Mouse (Mus musculus) hindbrain, embryonic 10.5 days (tissue): ENCODE measurements around the gene Tnik. TPM values are rescaled to one million over a fixed set of nuclear protein-coding genes. Genes with fewer than 3 reads are reported as not detected.
A peak's percentile ranks its signal among the peaks of the same experiment; 100 is the strongest.

Experiments
- DNase-seq: peaks from one replicate; pipeline ENCODE4 v3.0.0-alpha.2; 2017; ENCODE audit warnings: low spot score
- H3K27ac ChIP-seq: fragments of 300-500 bp; sonication (generic); 2 replicates; pipeline ENCODE4 v1.5.1; 2016; ENCODE audit warnings: mild to moderate bottlenecking, moderate library complexity
- H3K27me3 ChIP-seq: fragments of 300-500 bp; sonication (generic); 2 replicates; pipeline ENCODE4 v1.6.1; 2016; ENCODE audit warnings: mild to moderate bottlenecking; ENCODE audit not compliant: poor library complexity, insufficient read depth, severe bottlenecking
- H3K36me3 ChIP-seq: fragments of 300-500 bp; sonication (generic); 2 replicates; pipeline ENCODE4 v1.6.1; 2016; ENCODE audit warnings: mild to moderate bottlenecking, moderate library complexity
- H3K4me1 ChIP-seq: fragments of 300-500 bp; sonication (generic); replicated peaks from 2 replicates; pipeline ENCODE4 v1.6.1; 2016; ENCODE audit warnings: mild to moderate bottlenecking
- H3K4me3 ChIP-seq: fragments of 300-500 bp; sonication (generic); 2 replicates; pipeline ENCODE4 v1.5.1; 2016; ENCODE audit warnings: mild to moderate bottlenecking, moderate library complexity
- H3K9me3 ChIP-seq: fragments of 300-500 bp; sonication (generic); 2 replicates; pipeline ENCODE4 v1.6.1; 2016; ENCODE audit warnings: mild to moderate bottlenecking, moderate library complexity
- WGBS: fragments of 180-500 bp; shearing (Covaris S2); methylation state at CpG from one replicate; pipeline ENCODE4 v1.1.7; 2016; 5-methylcytosine and 5-hydroxymethylcytosine counted together
- polyA plus RNA-seq: library from polyadenylated mRNA; unstranded; fragments of >200 nt; fragmentation: Nextera tagmentation; extraction: Ambion mirVana; gene quantifications from 2 replicates; pipeline ENCODE4 v1.2.1, GENCODE M21; 2016

Gene Tnik
- polyA plus RNA-seq, result 14.2 and 16.3 TPM in 2 replicates

DNA sequence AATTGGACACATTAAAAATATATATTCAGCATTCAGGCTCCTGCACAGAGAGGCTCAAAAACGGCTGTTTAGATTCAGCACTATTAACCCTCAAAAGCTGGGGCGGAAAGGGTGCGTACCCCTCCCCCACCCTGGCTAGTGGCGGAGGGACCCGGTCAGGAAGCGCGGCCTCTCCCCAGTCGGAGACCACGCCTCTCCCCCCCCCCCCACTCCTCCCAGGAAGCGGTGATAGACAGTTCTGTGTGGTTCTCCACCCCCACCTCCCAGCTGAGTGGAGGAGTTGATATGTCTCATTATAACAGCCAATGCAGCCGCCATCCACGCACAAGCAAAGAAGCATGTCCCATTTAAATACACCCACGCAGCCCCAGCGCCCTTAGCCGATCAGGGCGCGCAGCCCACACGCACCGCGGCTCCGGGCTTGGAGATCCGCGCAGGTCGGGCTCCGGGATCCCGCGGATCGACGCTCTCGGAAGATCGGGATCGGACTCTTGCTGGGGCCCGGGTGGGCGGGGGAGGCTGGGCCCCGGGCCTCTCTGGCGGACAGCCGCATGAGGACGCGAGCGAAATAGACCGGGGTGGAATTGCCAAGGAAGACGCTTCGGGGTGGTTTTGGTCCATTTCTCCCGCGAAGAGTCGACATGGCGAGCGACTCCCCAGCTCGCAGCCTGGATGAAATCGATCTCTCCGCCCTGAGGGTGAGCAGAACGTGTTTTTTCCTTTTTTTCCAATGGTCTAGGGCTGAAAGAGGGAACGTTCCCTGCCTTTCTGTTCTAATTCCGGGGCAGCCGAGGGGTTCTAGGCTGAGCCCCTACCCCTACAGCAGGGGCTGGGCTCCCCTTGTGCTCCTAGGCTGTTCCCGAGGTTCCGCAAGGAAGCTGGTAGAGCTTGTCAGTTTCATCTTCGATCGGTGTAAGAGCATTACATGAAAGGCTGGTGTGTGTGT, at the start of gene Tnik:
Gene Tnik, plus strand, starts transcription at position 213 of the 946 bp plus-strand sequence.
- H3K27ac ChIP-seq, result peak within 1 kb of the TSS; percentile 85
- H3K9me3 ChIP-seq, result no peaks in the 10 kb centered on the region
- under 1% methylated on average over 59 of the region's 59 CpGs for WGBS
- no peaks in the 10 kb centered on the region for H3K36me3 ChIP-seq
- DNase-seq, result peak; percentile 87
- peak within 1 kb of the TSS; percentile 69 for H3K4me3 ChIP-seq
- peaks cover 41% of the 10 kb centered on the region for H3K27me3 ChIP-seq
- H3K4me1 ChIP-seq, result peaks cover 50% of the 10 kb centered on the region

DNA sequence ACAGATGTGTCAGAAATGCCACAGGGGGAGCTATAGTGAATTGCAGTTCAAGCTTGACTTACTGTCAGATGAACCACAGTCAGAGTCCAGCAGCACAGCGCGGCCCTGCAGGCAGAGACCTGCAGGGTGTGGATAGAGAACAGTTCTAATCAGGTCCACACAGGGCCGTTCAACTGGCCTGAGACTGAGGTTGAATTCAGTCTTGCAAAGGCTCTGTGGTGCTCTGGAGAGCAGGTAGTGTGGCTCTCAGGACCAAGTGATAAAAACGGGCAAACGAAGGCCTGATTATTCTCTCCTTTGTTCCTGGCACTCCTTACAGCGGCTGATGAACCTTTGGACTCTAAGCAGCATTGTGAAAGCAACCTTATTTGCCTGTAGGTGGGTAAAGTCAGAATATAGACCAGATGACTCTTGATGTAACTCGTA, 48.1 kb upstream of the Tnik start:
- no peaks in the 10 kb centered on the region for H3K4me1 ChIP-seq
- H3K9me3 ChIP-seq, result no peaks in the 10 kb centered on the region
- no peak overlapping the region for H3K4me3 ChIP-seq
- no peak overlapping the region for H3K27ac ChIP-seq
- H3K36me3 ChIP-seq, result no peaks in the 10 kb centered on the region
- no peak for DNase-seq
- WGBS, result 82% methylated on average over 7 of the region's 7 CpGs
- no peaks in the 10 kb centered on the region for H3K27me3 ChIP-seq

DNA sequence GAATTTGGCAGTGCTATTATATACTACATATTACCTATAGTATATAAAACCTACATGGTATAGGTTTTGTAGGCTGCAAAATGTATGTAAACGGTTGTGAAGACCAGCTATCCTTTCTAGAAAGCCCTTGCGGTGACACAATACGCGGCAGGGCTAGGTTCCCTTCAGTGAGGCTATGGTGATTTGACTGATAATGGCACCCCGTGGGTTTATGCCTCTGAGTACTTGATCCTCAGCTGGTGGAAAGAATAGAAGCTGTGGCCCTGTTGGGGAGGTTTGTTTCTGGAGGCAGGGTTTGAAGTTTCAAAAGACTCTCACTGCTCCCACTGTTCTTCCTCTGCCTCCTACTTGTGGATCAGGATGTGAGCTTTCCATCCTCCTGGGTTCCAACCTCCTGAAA, 46.0 kb upstream of the Tnik start:
- DNase-seq, result no peak
- 21% methylated on average over 5 of the region's 5 CpGs for WGBS
- no peaks in the 10 kb centered on the region for H3K9me3 ChIP-seq

DNA sequence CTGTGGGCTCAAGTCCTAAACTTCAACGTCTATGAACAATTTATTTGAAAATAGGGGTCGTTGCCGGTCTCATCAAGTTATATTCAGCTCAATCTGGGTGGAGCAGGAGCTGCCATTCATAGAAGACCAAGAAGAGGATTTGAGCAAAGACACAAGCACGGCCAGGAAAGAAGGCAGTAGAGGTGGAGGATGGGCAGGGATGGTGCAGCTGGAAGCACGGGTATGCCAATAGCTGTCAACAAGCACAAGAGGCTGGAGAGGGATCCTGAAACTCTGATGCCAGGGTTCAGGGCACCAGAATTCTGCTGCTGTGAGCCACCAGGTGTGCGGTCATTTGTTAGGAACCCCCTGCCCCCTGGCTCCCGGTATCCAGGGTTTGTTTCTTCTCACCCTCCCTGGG, 43.5 kb upstream of the Tnik start:
- DNase-seq, result no peak
- WGBS, result 88% methylated on average over 7 of the region's 7 CpGs
- peaks cover 8% of the 10 kb centered on the region for H3K4me1 ChIP-seq
- H3K27me3 ChIP-seq, result no peaks in the 10 kb centered on the region
- H3K9me3 ChIP-seq, result no peaks in the 10 kb centered on the region
- H3K27ac ChIP-seq, result no peak overlapping the region
- H3K4me3 ChIP-seq, result no peak overlapping the region
- no peaks in the 10 kb centered on the region for H3K36me3 ChIP-seq

More for the DNA sequence above, 46.0 kb upstream of the Tnik start:
- H3K36me3 ChIP-seq, result no peaks in the 10 kb centered on the region
- H3K27ac ChIP-seq, result no peak overlapping the region
- no peaks in the 10 kb centered on the region for H3K27me3 ChIP-seq
- H3K4me3 ChIP-seq, result no peak overlapping the region
- no peaks in the 10 kb centered on the region for H3K4me1 ChIP-seq

DNA sequence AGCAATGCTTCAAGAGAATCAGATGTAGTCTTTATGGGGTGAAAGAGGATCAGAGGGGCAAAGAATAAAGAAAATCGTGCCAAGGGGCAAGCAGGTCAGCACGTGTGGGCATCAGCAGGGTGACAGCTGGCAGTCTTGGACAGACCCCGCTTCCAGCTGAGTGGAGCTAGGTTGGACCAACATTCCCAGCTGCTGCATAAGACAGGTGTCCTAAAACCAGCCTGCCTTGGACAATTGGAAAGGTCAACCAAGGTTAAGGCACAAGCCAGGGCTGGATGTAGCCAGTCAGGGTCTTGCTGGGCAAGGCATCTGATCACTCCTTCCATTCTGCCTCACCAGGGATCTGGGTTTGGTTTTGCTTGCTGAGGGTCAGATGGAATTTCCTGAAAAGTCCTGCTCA, 43.0 kb upstream of the Tnik start:
- Histone ChIP-seq H3K4me3 (no peak overlapping the region), H3K36me3 (no peaks in the 10 kb centered on the region), H3K27me3 (no peaks in the 10 kb centered on the region), H3K4me1 (peaks cover 12% of the 10 kb centered on the region), H3K9me3 (no peaks in the 10 kb centered on the region), H3K27ac (no peak overlapping the region)
- DNase-seq, result no peak
- 78% methylated on average over 3 of the region's 3 CpGs for WGBS

DNA sequence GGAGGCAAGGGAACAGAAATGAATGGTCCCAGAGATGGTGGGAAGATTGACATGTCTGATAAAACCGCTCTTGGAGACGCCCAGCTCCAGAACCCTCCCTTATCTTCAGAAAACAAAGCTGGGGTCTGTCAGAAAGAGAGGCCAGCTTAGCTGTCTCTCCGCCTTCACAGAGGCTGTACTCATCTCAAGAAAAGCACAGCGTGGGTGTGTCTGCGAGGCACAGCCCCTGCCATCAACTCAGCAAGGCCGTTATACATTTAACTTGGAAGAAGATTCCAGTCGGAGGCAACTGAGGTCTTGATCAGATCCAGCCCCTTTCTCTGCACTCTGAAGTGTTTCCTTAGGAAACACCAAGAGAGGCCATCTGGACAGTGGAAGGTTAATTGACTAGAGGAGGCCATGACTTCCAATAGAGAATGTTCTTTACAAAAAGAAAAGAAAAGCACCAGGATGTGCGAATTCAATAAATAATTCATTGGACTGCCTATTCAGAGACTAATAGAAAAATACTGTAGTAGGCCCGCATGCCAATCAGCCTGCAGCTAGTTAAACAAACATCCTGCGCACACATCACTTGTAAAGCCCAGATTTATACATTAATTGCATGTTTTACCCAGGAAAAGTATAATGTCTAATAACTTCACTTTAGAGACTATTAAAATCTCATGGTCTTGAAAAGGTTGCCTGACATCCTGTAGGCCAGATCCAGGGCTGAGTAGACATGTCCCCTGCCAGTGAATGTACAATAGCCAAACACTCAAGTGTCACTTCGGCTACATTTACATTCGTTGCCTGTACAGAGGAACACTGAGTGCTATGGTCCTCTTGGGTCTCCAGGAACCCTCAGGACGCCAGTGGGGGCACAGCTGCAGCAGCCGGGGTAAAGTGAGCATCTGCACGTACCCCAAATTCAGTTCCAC, 38.3 kb upstream of the Tnik start:
- Histone ChIP-seq H3K4me1 (peaks cover 22% of the 10 kb centered on the region), H3K36me3 (no peaks in the 10 kb centered on the region), H3K27ac (peak overlapping the region; percentile 78), H3K27me3 (no peaks in the 10 kb centered on the region), H3K9me3 (no peaks in the 10 kb centered on the region), H3K4me3 (no peak overlapping the region)
- 43% methylated on average over 15 of the region's 15 CpGs for WGBS
- peak; percentile 45 for DNase-seq

DNA sequence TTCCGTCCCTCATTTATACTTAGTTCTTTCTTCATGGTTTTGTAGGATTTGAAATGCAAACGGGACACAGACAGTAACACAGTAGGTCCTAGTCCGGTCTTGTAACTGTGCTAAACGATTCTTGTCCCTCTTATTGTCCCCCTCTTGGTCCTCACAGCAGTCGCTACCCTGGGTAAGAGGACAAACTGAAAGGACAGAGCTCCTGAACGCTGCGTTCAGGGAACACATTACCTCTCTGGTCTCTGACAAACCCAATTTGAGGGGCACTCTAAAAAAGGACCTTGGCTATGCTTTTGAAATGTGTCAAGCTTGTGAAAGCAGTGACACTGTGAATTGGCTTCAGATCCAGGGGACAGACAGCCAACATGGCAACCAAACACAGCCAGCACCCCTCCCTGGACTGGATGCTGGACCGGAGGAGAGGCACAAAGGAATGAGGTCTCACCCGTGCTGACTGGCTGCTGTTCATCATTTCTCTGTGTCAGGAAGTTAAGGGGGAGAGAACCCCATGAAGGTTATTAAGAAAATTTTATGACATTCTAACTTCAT, 37.6 kb upstream of the Tnik start:
- no peaks in the 10 kb centered on the region for H3K27me3 ChIP-seq
- H3K36me3 ChIP-seq, result no peaks in the 10 kb centered on the region
- peak; percentile 12 for DNase-seq
- H3K27ac ChIP-seq, result peak overlapping the region; percentile 78
- H3K9me3 ChIP-seq, result no peaks in the 10 kb centered on the region
- WGBS, result 76% methylated on average over 9 of the region's 9 CpGs
- H3K4me1 ChIP-seq, result peaks cover 22% of the 10 kb centered on the region
- no peak overlapping the region for H3K4me3 ChIP-seq

DNA sequence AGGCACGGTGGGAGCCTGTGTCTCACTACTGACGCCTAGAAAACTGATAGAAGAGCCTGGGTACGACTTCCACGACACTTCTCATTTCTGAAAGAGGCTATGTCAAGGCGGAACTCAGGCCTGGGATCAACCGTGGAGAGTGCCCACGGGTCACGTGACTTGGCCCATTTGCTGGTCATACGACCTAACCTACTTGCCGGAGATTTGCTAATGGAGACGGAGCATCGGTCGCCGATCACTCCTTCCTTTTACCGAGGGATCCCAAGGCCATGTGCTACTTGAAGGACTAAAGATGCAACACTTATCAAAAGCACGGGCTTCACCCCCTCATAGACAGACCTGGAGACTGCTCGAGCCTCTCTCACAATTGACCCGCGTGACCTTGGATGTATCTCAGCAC, 36.8 kb upstream of the Tnik start:
- 92% methylated on average over 19 of the region's 19 CpGs for WGBS
- H3K27ac ChIP-seq, result peak overlapping the region; percentile 78; the same call in 1 of the 2 replicates
- H3K4me3 ChIP-seq, result no peak overlapping the region
- H3K4me1 ChIP-seq, result peaks cover 22% of the 10 kb centered on the region
- H3K9me3 ChIP-seq, result no peaks in the 10 kb centered on the region
- no peaks in the 10 kb centered on the region for H3K27me3 ChIP-seq
- DNase-seq, result no peak
- H3K36me3 ChIP-seq, result no peaks in the 10 kb centered on the region

DNA sequence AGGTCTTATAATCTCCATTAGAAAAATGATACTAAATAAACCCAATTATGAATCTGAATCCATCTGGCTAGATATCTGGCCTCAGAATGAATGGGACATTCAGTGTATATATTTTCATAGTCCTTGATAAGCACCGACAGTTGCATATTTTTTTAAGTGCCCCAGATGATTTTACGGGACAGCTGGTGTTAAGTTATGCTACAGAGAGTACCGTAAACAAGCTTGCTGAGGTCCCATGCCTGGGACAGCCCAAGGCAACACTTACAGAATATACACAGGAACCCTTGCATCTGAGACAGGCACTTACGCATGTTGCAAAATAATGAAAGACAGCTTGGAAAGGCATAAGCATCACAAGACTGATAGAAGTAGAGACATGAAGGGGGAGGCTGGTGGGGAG, 34.1 kb upstream of the Tnik start:
- Histone ChIP-seq H3K27ac (no peak overlapping the region), H3K9me3 (no peaks in the 10 kb centered on the region), H3K4me3 (no peak overlapping the region), H3K36me3 (no peaks in the 10 kb centered on the region), H3K27me3 (no peaks in the 10 kb centered on the region), H3K4me1 (peaks cover 20% of the 10 kb centered on the region)
- WGBS, result 81% methylated on average over 4 of the region's 4 CpGs
- no peak for DNase-seq

DNA sequence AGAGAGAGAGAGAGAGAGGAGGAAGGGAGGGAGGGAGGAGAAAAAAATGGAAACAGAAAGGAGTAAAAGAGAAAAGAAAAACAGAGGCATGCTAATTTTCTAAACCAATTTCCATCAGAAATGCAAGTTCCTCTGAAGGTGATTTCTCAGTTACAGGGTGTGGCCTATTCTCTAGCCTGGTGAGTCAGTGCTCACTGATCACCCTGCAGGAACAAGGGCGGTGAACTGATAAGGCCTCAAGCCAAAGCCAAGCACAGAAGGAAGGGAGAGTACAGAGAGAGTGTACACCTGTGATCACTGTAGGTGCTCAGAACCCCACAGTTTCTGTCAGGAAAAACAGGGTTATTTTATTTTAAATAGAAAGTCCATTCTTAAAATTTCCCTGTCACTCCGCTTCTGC, 33.5 kb upstream of the Tnik start:
- DNase-seq, result no peak
- no peak overlapping the region for H3K27ac ChIP-seq
- WGBS, result 86% methylated on average over 2 of the region's 2 CpGs
- H3K36me3 ChIP-seq, result no peaks in the 10 kb centered on the region
- H3K4me3 ChIP-seq, result no peak overlapping the region
- no peaks in the 10 kb centered on the region for H3K9me3 ChIP-seq
- peaks cover 14% of the 10 kb centered on the region for H3K4me1 ChIP-seq
- H3K27me3 ChIP-seq, result no peaks in the 10 kb centered on the region

DNA sequence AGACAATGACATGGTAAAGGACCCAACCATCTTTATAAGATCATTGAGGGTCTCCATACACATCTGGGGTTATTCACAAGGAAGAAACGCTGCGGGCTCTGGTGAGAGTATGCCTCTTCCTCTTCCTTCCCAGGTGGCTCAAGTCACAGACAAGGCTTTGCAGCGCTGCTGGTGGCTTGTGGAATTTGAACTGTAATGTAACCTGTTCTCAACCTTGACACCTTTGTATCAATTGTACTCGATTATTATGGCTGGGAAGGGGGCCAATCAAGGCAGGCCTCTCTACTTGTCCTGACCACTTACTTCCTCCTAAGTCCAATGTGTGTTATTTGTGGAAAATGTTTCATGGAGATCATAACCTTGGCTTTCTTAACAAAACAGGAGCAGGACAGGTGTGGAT, 30.1 kb upstream of the Tnik start:
- no peaks in the 10 kb centered on the region for H3K27me3 ChIP-seq
- 91% methylated on average over 4 of the region's 4 CpGs for WGBS
- no peaks in the 10 kb centered on the region for H3K4me1 ChIP-seq
- H3K27ac ChIP-seq, result no peak overlapping the region
- DNase-seq, result no peak
- H3K9me3 ChIP-seq, result no peaks in the 10 kb centered on the region
- no peaks in the 10 kb centered on the region for H3K36me3 ChIP-seq
- no peak overlapping the region for H3K4me3 ChIP-seq

DNA sequence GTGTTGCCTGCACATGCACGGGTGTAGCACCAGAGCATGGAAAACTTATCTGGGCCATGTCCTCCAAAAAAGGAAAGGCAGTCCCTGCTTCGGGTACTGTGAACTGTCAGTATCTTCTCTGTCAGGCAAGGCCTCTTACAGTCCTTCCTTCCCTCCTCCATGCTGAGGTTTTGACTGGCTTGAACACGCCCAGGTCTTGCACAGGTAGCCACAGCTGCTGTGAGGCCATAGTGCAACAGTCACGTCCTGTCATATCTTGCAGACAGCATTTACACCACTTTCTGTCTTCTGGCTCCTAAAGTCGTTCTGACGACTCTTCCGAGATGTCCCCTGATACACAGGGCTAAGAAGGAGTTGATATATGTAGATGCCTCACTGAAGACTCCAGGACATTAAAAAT, 28.8 kb upstream of the Tnik start:
- Histone ChIP-seq H3K4me1 (no peaks in the 10 kb centered on the region), H3K27ac (no peak overlapping the region), H3K9me3 (no peaks in the 10 kb centered on the region), H3K27me3 (no peaks in the 10 kb centered on the region), H3K36me3 (no peaks in the 10 kb centered on the region), H3K4me3 (no peak overlapping the region)
- 89% methylated on average over 7 of the region's 7 CpGs for WGBS
- DNase-seq, result no peak
